33 mouse cellular contexts compared by ENCODE assay signal in the genomic region with DNA sequence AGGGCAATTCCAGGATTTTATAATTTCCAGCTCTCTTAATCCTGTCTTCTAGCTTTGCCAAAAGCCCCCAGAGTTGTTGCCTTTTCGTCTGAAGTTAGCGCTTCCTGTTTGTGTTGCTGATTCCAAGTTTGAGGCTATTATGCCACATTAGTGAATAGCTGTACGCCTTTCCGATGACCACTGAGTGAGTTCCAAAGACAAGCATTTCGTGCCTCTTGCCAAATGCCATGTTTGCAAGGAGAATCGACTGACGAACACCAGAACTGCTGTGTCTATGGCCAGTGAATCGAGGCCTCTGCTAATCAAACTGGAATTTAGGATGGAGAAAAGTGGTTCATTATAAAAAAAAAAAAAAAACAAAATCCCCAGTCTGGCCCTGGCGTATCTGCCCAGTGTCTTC. TPM values are rescaled to one million over a fixed set of nuclear protein-coding genes. Genes with fewer than 3 reads are reported as not detected.
DNase-seq lines count a peak whose midpoint lies in the region; ATAC-seq and TF ChIP-seq lines count a peak whose summit lies in the region.
"Had no signal": no experiment of that assay in that cellular context is flagged by ENCODE, and none has a peak within 500 bp of the region (broad histone marks: within the 10 kb centered on the region; RNA-seq: fewer than 3 reads in every experiment).

No protein-coding gene starts in this region.

- H3K9ac ChIP-seq in lung, embryonic 15.5 days: no peak overlapping the region
- H3K9ac ChIP-seq in stomach, embryonic 16.5 days (ENCODE audit: low read length): no peak overlapping the region
- H3K9ac ChIP-seq: embryonic facial prominence, embryonic 15.5 days; forebrain, embryonic 12.5 days; forebrain, postnatal 0 days; heart, embryonic 12.5 days; hindbrain, embryonic 14.5 days; limb, embryonic 13.5 days; liver, embryonic 13.5 days; neural tube, embryonic 15.5 days had no signal

- no peak overlapping the region for H3K4me3 ChIP-seq in lung, embryonic 15.5 days
- H3K4me3 ChIP-seq in lung, adult 2 months (replicated peaks; ENCODE audit: extremely low read depth, low read depth, low read length): no peak overlapping the region
- H3K4me3 ChIP-seq in stomach, embryonic 16.5 days (replicated peaks; ENCODE audit: low read length): no peak overlapping the region
- H3K4me3 ChIP-seq: embryonic facial prominence, embryonic 15.5 days; forebrain, embryonic 12.5 days; heart, embryonic 12.5 days; limb, embryonic 13.5 days; liver, embryonic 13.5 days; megakaryocyte, embryonic 14.5 days; neural tube, embryonic 15.5 days had no signal

- no peak for TF ChIP-seq CTCF in lung, adult 2 months (IDR thresholded peaks at IDR 0.05; ENCODE audit: insufficient read depth, low read length)

- peak; percentile 24 to 26 for DNase-seq in heart, adult 18-20 months
- DNase-seq in heart, postnatal 14 days: no peak
- DNase-seq in lung, adult 2 months: no peak
- DNase-seq in lung, postnatal 14 days: peak; percentile 23
- no peak for DNase-seq in adipocyte (ENCODE audit: low spot score)
- DNase-seq: adrenal gland, adult 8-10 months; cerebellum, adult 8-10 months; cerebellum, postnatal 36 days; embryo, embryonic 11 days; forebrain, postnatal 0 days; gastrocnemius, postnatal 14 days; kidney, adult 18-20 months; kidney, postnatal 4 days; liver, embryonic 13.5 days; midbrain, embryonic 14.5 days; retina, postnatal 1 day; right cerebral cortex, postnatal 14 days; thymus, adult 18-20 months; thymus, postnatal 36 days had no signal

- H3K27ac ChIP-seq in lung, embryonic 15.5 days: 0 out of 2 replicates have a peak overlapping the region, but pooled peaks have one; percentile 5
- peak overlapping the region; percentile 25; the same call in 1 of the 2 replicates for H3K27ac ChIP-seq in stomach, embryonic 16.5 days (ENCODE audit: low read length)
- H3K27ac ChIP-seq: embryonic facial prominence, embryonic 15.5 days; forebrain, embryonic 12.5 days; hindbrain, embryonic 14.5 days; kidney, postnatal 0 days; limb, embryonic 13.5 days; liver, embryonic 13.5 days; neural tube, embryonic 15.5 days had no signal

- TF ChIP-seq POLR2A in lung, adult 2 months (IDR thresholded peaks at IDR 0.05; ENCODE audit: borderline replicate concordance, extremely low read depth, low read depth, low read length): no peak

- no peaks in the 10 kb centered on the region for H3K36me3 ChIP-seq in lung, embryonic 15.5 days
- H3K36me3 ChIP-seq in stomach, embryonic 16.5 days (ENCODE audit: control insufficient read depth, insufficient read depth, low read length): no peaks in the 10 kb centered on the region
- H3K36me3 ChIP-seq: embryonic facial prominence, embryonic 15.5 days; forebrain, embryonic 12.5 days; heart, embryonic 12.5 days; limb, embryonic 13.5 days; liver, embryonic 13.5 days; neural tube, embryonic 15.5 days had no signal

- intact Hi-C loops in heart, postnatal 14 days (cut with DNase I): loop anchor here (5.0 kb wide), 1 partner anchor 206 kb away; no protein-coding TSS in a partner anchor

- ATAC-seq in lung, embryonic 15.5 days (ENCODE audit: borderline replicate concordance, extremely low read depth, low FRiP score, low TSS enrichment): no peak
- no peak for ATAC-seq in stomach, embryonic 16.5 days (ENCODE audit: insufficient read depth, low FRiP score)
- ATAC-seq: activated CD4-positive, CD25-positive, alpha-beta regulatory T cell, adult 4 months; CD4-positive, CD25-positive, alpha-beta regulatory T cell, adult 4 months; forebrain, postnatal 0 days had no signal

- 57% methylated on average over 9 of the region's 9 CpGs for WGBS in lung, embryonic 15.5 days
- WGBS in lung, adult 2 months: 51% methylated on average over 9 of the region's 9 CpGs
- WGBS in stomach, embryonic 16.5 days: 52% methylated on average over 9 of the region's 9 CpGs

- no peak overlapping the region for H3K4me2 ChIP-seq in lung, embryonic 15.5 days
- no peak overlapping the region for H3K4me2 ChIP-seq in stomach, embryonic 16.5 days (ENCODE audit: low read depth, low read length)
- H3K4me2 ChIP-seq: embryonic facial prominence, embryonic 15.5 days; forebrain, embryonic 12.5 days; heart, embryonic 12.5 days; hindbrain, embryonic 14.5 days; limb, embryonic 13.5 days; liver, embryonic 13.5 days; neural tube, embryonic 15.5 days had no signal

- no peaks in the 10 kb centered on the region for H3K9me3 ChIP-seq in lung, embryonic 15.5 days
- no peaks in the 10 kb centered on the region for H3K9me3 ChIP-seq in stomach, embryonic 16.5 days (replicated peaks; ENCODE audit: control insufficient read depth, low read length)
- H3K9me3 ChIP-seq: embryonic facial prominence, embryonic 15.5 days; forebrain, embryonic 12.5 days; heart, embryonic 12.5 days; limb, embryonic 13.5 days; liver, embryonic 13.5 days; neural tube, embryonic 15.5 days had no signal

- H3K27me3 ChIP-seq in lung, embryonic 15.5 days: no peaks in the 10 kb centered on the region
- H3K27me3 ChIP-seq in stomach, embryonic 16.5 days (ENCODE audit: control insufficient read depth, insufficient read depth, low read length): no peaks in the 10 kb centered on the region
- H3K27me3 ChIP-seq: embryonic facial prominence, embryonic 15.5 days; forebrain, embryonic 12.5 days; heart, embryonic 12.5 days; limb, embryonic 13.5 days; liver, embryonic 13.5 days; megakaryocyte, embryonic 14.5 days; neural tube, embryonic 15.5 days had no signal

- peaks cover 7% of the 10 kb centered on the region; the same call in 1 of the 2 replicates for H3K4me1 ChIP-seq in lung, embryonic 15.5 days
- H3K4me1 ChIP-seq in lung, adult 2 months (ENCODE audit: control insufficient read depth, insufficient read depth, low read length): peaks cover 7% of the 10 kb centered on the region; the same call in 1 of the 2 replicates
- H3K4me1 ChIP-seq in stomach, embryonic 16.5 days (ENCODE audit: control insufficient read depth, insufficient read depth, low read length): 0 out of 2 replicates have a peak, but pooled peaks cover 6% of the 10 kb centered on the region
- H3K4me1 ChIP-seq: embryonic facial prominence, embryonic 15.5 days; forebrain, embryonic 12.5 days; limb, embryonic 13.5 days; liver, embryonic 13.5 days; megakaryocyte, embryonic 14.5 days; neural tube, embryonic 15.5 days had no signal

RNA-seq across cellular contexts. Expression of gene Abi3bp, which starts 40.3 kb away (rescaled TPM):
- 1 to 10 TPM; 5.0 to 7.4 TPM for total RNA-seq in heart, adult 18-20 months (2021)
- total RNA-seq in heart, postnatal 14 days (2021): 1 to 10 TPM; 6.6 to 9.0 TPM
- 18.4 and 18.6 TPM in 2 replicates for polyA plus RNA-seq in lung, embryonic 15.5 days (2015; fragmentation: Nextera tagmentation; extraction: Ambion mirVana)
- 13.8 and 22.5 TPM in 2 replicates for polyA plus RNA-seq in lung, adult 2 months (2012; rRNA removed)
- polyA plus RNA-seq in stomach, embryonic 16.5 days (2015; fragmentation: Nextera tagmentation; extraction: Ambion mirVana): 35.5 and 37.7 TPM in 2 replicates
- total RNA-seq: granulocyte monocyte progenitor cell, adult 5-6 weeks; hematopoietic stem cell, adult 5-6 weeks had no signal

Comparison
In these comparisons a context has a peak if more than half of its experiments do, and no peak if none do; other contexts are left out.
1. DNase-seq: peak in heart, adult 18-20 months (2 of 2) and lung, postnatal 14 days (single experiment); none in heart, postnatal 14 days (0 of 2), lung, adult 2 months (single experiment) and adipocyte (single experiment).